Mouse (Mus musculus): Measurements from ENCODE around the gene Maml3. TPM values are rescaled to one million over a fixed set of nuclear protein-coding genes. Genes with fewer than 3 reads are reported as not detected.

Maml3 gene
- total and polyA plus RNA-seq, 3 experiments: 0.81 to 1.8 (median 0.98) TPM

DNA sequence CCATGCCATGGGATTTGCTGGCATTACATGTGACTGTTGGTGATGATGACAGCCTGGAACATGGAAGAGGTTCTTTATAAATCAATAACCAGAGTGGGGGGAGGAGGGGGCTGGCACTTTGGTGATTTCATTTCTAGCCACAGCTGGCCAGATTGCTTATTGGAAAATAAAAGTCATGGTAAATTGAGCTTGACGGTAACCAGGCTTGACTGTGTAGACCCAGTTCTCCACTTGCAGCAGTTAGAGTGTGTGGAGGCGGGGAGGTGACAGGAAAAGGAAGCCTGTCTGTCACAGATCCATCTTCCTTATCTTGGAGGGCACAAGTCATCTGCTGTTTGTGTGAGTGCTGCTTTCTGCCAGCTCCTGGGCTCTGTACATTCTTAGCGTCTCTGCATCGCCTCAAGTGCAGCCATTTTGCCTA, 360.5 kb downstream of the Maml3 start:
- in situ Hi-C loops (cut with MboI; ENCODE audit: low pct_ligation_motif_present, low pct_unique_long_range_greater_than_20kb, low sequenced_read_pairs) (no loop called here), dilution Hi-C loops (cut with MboI; ENCODE audit: extremely low pct_ligation_motif_present, extremely low pct_unique_long_range_greater_than_20kb, low sequenced_read_pairs) (no loop called here)
- DNase-seq (ENCODE audit: extremely low read depth): no peak
- H3K9me3 ChIP-seq (replicated peaks; ENCODE audit: low read length): no peaks in the 10 kb centered on the region
- no peaks in the 10 kb centered on the region for H3K79me2 ChIP-seq (replicated peaks; ENCODE audit: control insufficient read depth, extremely low read depth, insufficient read depth, poor library complexity, severe bottlenecking)
- H3K4me1 ChIP-seq (ENCODE audit: control insufficient read depth in 1 of 2, insufficient read depth in 2 of 2): peaks cover 13 to 37% of the 10 kb centered on the region in 2 experiments
- H3K9ac ChIP-seq (ENCODE audit: insufficient read depth, low read depth): no peak overlapping the region
- peak; percentile 18; the same call in 1 of the 2 replicates for TF ChIP-seq ETS1 (conservative IDR thresholded peaks at IDR 0.05; ENCODE audit: low read depth, low read length)
- TF ChIP-seq EP300 (IDR thresholded peaks at IDR 0.05; ENCODE audit: low read length): 0 out of 2 replicates have a peak, but pooled peaks have one; percentile 11
- no peak for TF ChIP-seq CTCF (conservative IDR thresholded peaks at IDR 0.05 in 1 of 2, IDR thresholded peaks at IDR 0.05 in 1 of 2; ENCODE audit: low read depth in 2 of 2, low read length in 2 of 2)
- no peak overlapping the region for H3K27ac ChIP-seq (ENCODE audit: insufficient read depth, low read depth)
- no peak overlapping the region for H3K4me3 ChIP-seq (replicated peaks in 1 of 3; ENCODE audit: low read depth in 2 of 3, low read length in 2 of 3, poor library complexity in 1 of 3)
- no peaks in the 10 kb centered on the region for H3K36me3 ChIP-seq (replicated peaks in 1 of 2; ENCODE audit: control insufficient read depth in 1 of 2, insufficient read depth in 1 of 2, low read length in 1 of 2)
- no peaks in the 10 kb centered on the region for H3K27me3 ChIP-seq (replicated peaks)
- no peak overlapping the region for H3K4me2 ChIP-seq (ENCODE audit: insufficient read depth, low read depth, poor library complexity, severe bottlenecking)

DNA sequence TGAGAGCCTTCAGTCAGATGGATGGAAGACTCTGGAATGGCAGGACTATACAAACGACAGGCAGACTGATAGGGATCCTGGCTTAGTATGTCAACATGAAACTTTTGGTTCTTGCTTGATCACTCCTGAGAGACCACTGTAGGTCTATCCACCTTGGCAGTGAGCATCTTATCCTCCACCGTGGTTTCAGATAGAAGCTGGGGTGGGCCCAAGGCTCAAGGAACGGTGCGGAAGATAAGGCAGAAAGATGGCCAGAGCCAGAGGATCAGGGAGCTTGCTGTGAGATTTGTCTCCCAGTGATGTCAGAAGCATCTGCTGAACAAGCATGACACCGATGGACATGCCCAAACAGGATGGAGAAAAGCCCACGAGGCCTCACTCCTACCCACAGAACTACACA, 362.5 kb downstream of the Maml3 start:
- Histone ChIP-seq H3K4me2 (ENCODE audit: insufficient read depth, low read depth, poor library complexity, severe bottlenecking) (no peak overlapping the region), H3K27me3 (replicated peaks) (no peaks in the 10 kb centered on the region), H3K36me3 (replicated peaks in 1 of 2; ENCODE audit: control insufficient read depth in 1 of 2, insufficient read depth in 1 of 2, low read length in 1 of 2) (no peaks in the 10 kb centered on the region), H3K4me1 (ENCODE audit: control insufficient read depth in 1 of 2, insufficient read depth in 2 of 2) (peaks cover 13 to 34% of the 10 kb centered on the region in 2 experiments), H3K79me2 (replicated peaks; ENCODE audit: control insufficient read depth, extremely low read depth, insufficient read depth, poor library complexity, severe bottlenecking) (no peaks in the 10 kb centered on the region), H3K9me3 (replicated peaks; ENCODE audit: low read length) (no peaks in the 10 kb centered on the region), H3K9ac (ENCODE audit: insufficient read depth, low read depth) (no peak overlapping the region), H3K4me3 (replicated peaks in 1 of 3; ENCODE audit: low read depth in 2 of 3, low read length in 2 of 3, poor library complexity in 1 of 3) (no peak overlapping the region), H3K27ac (ENCODE audit: insufficient read depth, low read depth) (no peak overlapping the region)
- dilution Hi-C loops (cut with MboI; ENCODE audit: extremely low pct_ligation_motif_present, extremely low pct_unique_long_range_greater_than_20kb, low sequenced_read_pairs): no loop called here
- no peak for DNase-seq (ENCODE audit: extremely low read depth)
- no peak for TF ChIP-seq KAT2A (IDR thresholded peaks at IDR 0.05; ENCODE audit: insufficient replicate concordance, low read length)
- no peak for TF ChIP-seq SMC3 (IDR thresholded peaks at IDR 0.05; ENCODE audit: low read depth, low read length)
- no peak for TF ChIP-seq TCF12 (IDR thresholded peaks at IDR 0.05; ENCODE audit: low read depth, low read length)
- TF ChIP-seq MYC (IDR thresholded peaks at IDR 0.05; ENCODE audit: low read depth, low read length): no peak
- no peak for TF ChIP-seq NELFE (IDR thresholded peaks at IDR 0.05; ENCODE audit: low read depth, low read length)
- no peak for TF ChIP-seq ZKSCAN1 (IDR thresholded peaks at IDR 0.05; ENCODE audit: borderline replicate concordance, low read depth, low read length)
- TF ChIP-seq USF2 (conservative IDR thresholded peaks at IDR 0.05; ENCODE audit: low read depth, low read length): no peak
- no peak for TF ChIP-seq USF1 (IDR thresholded peaks at IDR 0.05; ENCODE audit: low read depth, low read length)
- no peak for TF ChIP-seq CTCF (conservative IDR thresholded peaks at IDR 0.05 in 1 of 2, IDR thresholded peaks at IDR 0.05 in 1 of 2; ENCODE audit: low read depth in 2 of 2, low read length in 2 of 2)
- TF ChIP-seq SIN3A (IDR thresholded peaks at IDR 0.05; ENCODE audit: low read length): no peak
- TF ChIP-seq ZMIZ1 (IDR thresholded peaks at IDR 0.05; ENCODE audit: low read depth, low read length): no peak
- TF ChIP-seq ZC3H11A (IDR thresholded peaks at IDR 0.05; ENCODE audit: low read depth, low read length): no peak
- in situ Hi-C loops (cut with MboI; ENCODE audit: low pct_ligation_motif_present, low pct_unique_long_range_greater_than_20kb, low sequenced_read_pairs): no loop called here

GRCm38 (mm10) chr3:51741824-51742223, 363.1 kb downstream of the Maml3 start:
- dilution Hi-C loops (cut with MboI; ENCODE audit: extremely low pct_ligation_motif_present, extremely low pct_unique_long_range_greater_than_20kb, low sequenced_read_pairs) (no loop called here), in situ Hi-C loops (cut with MboI; ENCODE audit: low pct_ligation_motif_present, low pct_unique_long_range_greater_than_20kb, low sequenced_read_pairs) (no loop called here)
- no peaks in the 10 kb centered on the region for H3K36me3 ChIP-seq (replicated peaks in 1 of 2; ENCODE audit: control insufficient read depth in 1 of 2, insufficient read depth in 1 of 2, low read length in 1 of 2)
- no peaks in the 10 kb centered on the region for H3K9me3 ChIP-seq (replicated peaks; ENCODE audit: low read length)
- no peak for DNase-seq (ENCODE audit: extremely low read depth)
- H3K27me3 ChIP-seq (replicated peaks): no peaks in the 10 kb centered on the region
- no peaks in the 10 kb centered on the region for H3K79me2 ChIP-seq (replicated peaks; ENCODE audit: control insufficient read depth, extremely low read depth, insufficient read depth, poor library complexity, severe bottlenecking)
- H3K27ac ChIP-seq (ENCODE audit: insufficient read depth, low read depth): no peak overlapping the region
- no peak for TF ChIP-seq E2F4 (IDR thresholded peaks at IDR 0.05; ENCODE audit: insufficient replicate concordance, low read depth, low read length)
- TF ChIP-seq KAT2A (IDR thresholded peaks at IDR 0.05; ENCODE audit: insufficient replicate concordance, low read length): no peak
- no peak for TF ChIP-seq ETS1 (conservative IDR thresholded peaks at IDR 0.05; ENCODE audit: low read depth, low read length)
- TF ChIP-seq CHD2 (IDR thresholded peaks at IDR 0.05; ENCODE audit: low read length): no peak
- TF ChIP-seq MAZ (IDR thresholded peaks at IDR 0.05; ENCODE audit: low read depth, low read length): no peak
- TF ChIP-seq PAX5 (IDR thresholded peaks at IDR 0.05; ENCODE audit: low read length): no peak
- TF ChIP-seq SMC3 (IDR thresholded peaks at IDR 0.05; ENCODE audit: low read depth, low read length): no peak
- no peak for TF ChIP-seq ZKSCAN1 (IDR thresholded peaks at IDR 0.05; ENCODE audit: borderline replicate concordance, low read depth, low read length)
- no peak for TF ChIP-seq MYC (IDR thresholded peaks at IDR 0.05; ENCODE audit: low read depth, low read length)
- no peak for TF ChIP-seq ZNF384 (IDR thresholded peaks at IDR 0.05; ENCODE audit: low read depth, low read length)
- no peak for TF ChIP-seq EP300 (IDR thresholded peaks at IDR 0.05; ENCODE audit: low read length)
- TF ChIP-seq TCF12 (IDR thresholded peaks at IDR 0.05; ENCODE audit: low read depth, low read length): no peak
- no peak for TF ChIP-seq UBTF (IDR thresholded peaks at IDR 0.05; ENCODE audit: low read depth, low read length)
- no peak for TF ChIP-seq SIN3A (IDR thresholded peaks at IDR 0.05; ENCODE audit: low read length)
- TF ChIP-seq USF2 (conservative IDR thresholded peaks at IDR 0.05; ENCODE audit: low read depth, low read length): no peak
- no peak overlapping the region for H3K4me2 ChIP-seq (ENCODE audit: insufficient read depth, low read depth, poor library complexity, severe bottlenecking)
- no peak overlapping the region for H3K4me3 ChIP-seq (replicated peaks in 1 of 3; ENCODE audit: low read depth in 2 of 3, low read length in 2 of 3, poor library complexity in 1 of 3)
- no peak overlapping the region for H3K9ac ChIP-seq (ENCODE audit: insufficient read depth, low read depth)
- H3K4me1 ChIP-seq (ENCODE audit: control insufficient read depth in 1 of 2, insufficient read depth in 2 of 2): peaks cover 13 to 34% of the 10 kb centered on the region in 2 experiments

All from CH12.LX (cell line).